Mouse (Mus musculus) spleen, adult 18-20 months (tissue): ENCODE data around the gene Lrrk1.

ENCODE experiments used
- DNase-seq, 2 experiments: peaks; one replicate each; pipeline ENCODE4 v3.0.0; 2022; ENCODE audit warnings: mixed read lengths in 2 of 2

Gene Lrrk1

GRCm38 (mm10) chr7:66384213-66384612, 3.9 kb downstream of the Lrrk1 start:
- DNase-seq: peak in 1 of 2 experiments; percentile 25

DNA sequence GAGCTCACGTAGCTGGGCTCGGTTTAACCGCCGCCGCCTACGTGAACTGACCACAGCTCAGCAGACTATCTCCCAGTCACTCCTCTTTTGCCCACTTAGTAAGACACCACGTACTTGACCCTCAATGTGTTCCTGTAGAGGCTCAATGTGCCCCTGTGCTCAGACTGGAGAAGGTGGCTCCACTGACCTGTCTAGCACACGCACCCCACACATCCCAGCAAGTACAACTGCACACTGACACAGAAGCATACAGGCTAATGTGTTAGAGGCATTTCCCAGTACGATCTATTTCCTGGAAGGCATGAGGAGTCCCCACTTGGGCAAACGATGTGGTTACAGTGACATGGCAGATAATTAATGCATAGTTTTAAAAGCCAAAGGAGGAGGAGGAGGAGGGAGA, 11.6 kb downstream of the Lrrk1 start:
- no peak for DNase-seq

DNA sequence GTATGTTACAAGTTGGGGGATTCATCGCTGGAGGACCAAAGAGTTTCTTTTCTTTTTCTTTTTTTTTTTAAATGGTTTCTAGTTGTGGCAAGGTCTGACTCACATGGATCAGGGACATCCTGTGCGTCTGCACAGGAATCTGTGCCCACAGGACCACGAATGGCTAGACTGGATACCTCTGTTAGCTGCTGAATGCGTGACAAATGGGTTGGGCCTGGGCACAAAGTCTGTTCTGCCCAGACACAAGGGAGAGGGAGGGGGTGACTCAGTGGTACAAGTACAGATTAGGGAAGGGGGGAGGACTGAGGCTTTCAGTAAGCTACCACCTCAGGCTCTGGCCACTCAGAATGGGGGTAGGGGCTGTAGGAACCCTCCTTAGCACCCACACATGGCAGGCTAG, 12.4 kb downstream of the Lrrk1 start:
- DNase-seq: no peak

DNA sequence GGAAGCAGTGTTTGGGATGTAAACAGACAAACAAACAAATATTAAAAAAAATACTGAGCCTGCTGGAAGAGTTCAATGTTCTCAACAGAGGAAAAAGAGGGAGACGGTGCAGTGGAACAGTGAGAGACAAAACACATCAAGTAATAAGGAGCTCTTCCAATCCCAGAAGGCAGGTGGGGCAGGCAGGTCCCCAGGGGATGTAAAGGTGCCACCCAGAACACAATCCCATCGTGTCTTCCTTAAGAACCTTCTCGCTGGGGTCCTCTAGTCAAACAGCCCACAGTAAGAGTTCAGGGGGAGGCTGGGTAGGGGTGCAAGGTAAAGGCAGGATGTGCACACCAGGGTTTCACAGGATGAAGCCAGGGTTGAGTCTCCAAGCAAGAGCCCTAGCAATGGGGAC, 14.8 kb downstream of the Lrrk1 start:
- no peak for DNase-seq

GRCm38 (mm10) chr7:66370970-66371369, 17.2 kb downstream of the Lrrk1 start:
- no peak for DNase-seq

GRCm38 (mm10) chr7:66369934-66370445, 18.2 kb downstream of the Lrrk1 start:
- DNase-seq: no peak

DNA sequence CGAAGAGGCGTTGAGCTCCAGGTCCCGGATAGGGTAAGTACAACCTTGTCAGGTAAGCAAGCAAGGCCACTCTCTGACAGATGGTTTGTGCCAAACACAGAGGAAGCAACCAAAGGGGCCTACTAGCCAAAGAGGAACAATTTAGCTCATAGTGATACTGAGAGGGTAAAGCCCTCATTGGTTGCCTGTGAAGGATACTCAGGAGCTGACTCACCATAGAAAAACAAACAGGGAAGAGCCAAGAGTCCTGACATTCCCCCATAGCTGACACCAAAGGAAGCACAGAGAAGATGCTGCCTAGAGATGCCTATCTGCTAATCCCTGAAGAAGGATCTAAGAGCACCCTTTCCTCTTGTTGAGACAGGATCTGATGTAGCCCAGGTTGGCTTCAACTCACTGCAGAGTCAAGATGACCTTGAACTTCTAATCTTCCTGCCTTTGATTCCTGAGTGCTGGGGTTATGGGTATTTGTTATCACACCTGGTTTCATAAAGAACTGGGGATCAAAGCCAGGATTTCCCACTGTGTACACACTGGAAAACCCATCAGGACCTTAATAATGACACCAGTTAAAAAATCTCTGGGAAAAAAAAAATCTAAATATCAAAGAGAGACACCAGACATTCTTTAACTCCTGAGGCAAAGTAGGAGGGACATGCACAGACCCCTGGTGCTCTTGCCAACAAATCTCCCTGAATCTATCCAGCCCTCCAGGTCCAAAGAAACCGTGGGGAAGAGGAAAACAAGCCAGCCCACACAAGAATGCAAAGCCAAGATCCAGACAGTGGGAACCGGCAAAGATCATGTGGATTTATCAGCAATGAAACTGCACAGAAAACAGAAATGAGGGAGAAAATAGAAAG, 18.8 kb downstream of the Lrrk1 start:
- no peak for DNase-seq

DNA sequence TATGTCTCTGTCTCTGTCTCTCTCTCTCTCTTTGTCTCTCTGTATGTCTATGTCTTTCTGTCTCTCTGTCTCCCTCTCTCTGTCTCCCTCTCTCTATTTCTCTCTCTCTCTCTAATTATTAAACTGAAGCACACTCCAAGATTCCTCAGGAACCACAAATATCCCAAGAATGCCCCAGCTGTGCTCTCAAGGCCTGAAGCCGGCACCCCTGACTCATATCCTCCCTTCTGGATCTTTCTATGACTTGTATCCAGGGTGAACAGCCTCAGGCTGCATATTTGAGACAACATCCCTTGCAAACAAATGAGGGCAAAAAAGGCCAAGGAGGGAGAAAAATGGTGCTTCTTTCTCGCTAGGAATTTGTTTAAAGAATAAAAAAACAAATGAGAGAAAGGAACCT, 22.2 kb downstream of the Lrrk1 start, which contains the start of gene Gm10974:
Gene Gm10974 (plus strand): TSS at position 2 of the 400 bp plus-strand sequence.
- no peak for DNase-seq

DNA sequence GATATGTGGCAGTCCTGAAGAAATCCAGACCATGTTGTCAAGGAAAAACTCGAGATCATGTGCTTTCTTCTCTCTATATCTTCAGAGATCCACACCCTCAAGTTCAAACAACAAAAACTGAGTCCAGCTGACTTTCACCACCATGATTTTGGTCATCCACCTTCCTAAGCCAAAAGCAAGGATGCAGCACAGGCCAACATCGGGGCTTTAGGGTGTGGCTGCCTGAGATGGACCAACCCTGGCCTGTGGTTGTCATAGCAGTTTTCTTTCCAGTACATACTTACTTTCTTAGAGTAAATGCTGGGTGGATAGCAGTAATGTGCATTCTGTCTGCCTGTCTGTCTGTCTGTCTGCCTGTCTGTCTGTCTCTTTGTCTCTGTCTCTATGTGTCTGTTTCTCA, 22.7 kb downstream of the Lrrk1 start:
- DNase-seq: no peak

DNA sequence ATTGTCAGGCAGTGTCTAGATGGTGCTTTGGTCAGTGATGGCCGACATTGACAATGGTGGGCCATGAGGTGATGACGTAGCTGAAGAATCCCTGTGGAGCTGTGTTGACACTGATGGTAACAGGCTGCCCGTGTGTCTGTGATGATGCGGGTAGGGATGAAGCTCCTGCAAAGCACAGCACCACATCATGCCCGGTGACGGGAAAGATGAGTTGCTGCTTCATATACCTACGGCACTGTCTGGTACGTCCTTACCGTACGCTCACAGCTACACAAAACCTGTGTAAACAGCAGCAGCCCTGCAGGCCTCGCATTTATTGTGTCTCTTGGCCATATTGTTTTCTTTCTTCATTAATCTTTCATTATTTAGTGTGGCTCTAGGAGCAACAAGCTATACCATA, 23.7 kb downstream of the Lrrk1 start:
- no peak for DNase-seq

DNA sequence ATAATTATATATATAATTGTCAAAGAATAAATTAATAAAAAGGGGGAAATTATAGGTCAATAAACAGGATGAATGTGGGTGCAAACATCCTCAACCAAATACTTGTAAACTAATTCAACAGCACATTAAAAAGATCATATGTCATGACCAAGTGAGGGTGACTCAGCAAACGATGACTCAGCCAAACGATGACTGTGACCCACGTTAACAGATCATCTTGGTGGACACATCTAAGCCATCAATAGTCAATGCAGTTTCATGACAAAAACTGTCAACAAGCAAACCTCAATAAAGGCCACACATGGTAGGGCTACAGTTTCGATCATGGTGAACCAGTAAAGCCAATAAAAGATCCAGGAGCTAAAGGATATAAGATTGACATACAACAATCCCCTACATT, 29.1 kb downstream of the Lrrk1 start:
- DNase-seq: no peak

DNA sequence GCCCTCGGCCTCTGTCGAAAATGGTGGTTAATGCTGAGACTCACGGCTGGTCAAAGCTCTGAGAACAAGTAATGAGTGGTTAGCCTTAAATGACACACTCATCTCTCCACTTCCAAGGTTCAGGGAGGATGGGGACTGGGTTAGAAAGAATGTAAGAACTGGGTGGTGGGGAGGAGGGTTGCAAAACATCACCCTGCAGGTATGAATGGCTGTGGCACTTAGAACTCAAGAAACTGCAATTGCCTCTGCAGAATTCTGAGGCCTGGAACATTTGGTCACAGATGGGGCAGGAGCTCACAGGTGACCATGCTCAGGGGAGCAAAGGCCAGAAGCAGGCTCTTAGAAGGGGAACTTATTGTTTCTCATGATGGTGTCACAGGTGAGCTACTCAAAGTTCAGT, 29.7 kb downstream of the Lrrk1 start:
- DNase-seq: no peak

DNA sequence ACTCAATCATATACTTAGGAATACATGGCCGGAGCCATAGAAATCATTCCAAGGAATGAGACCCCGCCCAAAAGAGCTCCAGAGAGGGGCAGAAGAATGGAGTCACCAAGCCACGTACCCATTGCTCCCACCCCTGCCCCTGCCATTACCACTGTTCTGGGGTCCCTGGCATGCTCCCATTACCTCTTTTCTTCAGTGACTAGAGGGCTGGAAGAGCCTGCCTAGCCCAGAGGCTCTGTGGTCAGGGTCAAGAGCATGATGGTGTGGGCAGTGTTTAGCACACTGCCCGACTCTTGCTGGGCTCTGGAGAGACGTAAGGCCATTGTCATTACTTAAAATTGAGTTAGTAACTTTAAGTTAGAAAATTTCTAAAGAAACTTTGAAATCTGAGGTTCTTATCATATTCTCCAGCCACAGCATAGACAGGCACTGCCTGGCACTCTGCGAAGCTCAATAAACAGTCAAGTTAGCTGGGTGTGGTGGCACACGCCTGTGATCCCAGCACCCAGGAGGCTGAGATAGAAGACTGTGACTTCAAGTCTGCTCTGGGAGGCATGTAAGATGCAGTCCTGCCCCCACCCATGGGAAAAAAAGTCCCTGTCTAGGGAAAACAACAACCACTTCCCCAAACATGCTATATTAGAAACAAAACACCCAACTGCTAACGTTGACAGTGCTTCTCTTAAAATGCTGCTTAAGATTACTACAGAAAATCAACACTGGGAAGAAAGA, 32.2 kb downstream of the Lrrk1 start:
- DNase-seq: no peak

- no peak for DNase-seq
Measured at GRCm38 (mm10) chr7:66354911-66355310, 33.2 kb downstream of the Lrrk1 start.

DNA sequence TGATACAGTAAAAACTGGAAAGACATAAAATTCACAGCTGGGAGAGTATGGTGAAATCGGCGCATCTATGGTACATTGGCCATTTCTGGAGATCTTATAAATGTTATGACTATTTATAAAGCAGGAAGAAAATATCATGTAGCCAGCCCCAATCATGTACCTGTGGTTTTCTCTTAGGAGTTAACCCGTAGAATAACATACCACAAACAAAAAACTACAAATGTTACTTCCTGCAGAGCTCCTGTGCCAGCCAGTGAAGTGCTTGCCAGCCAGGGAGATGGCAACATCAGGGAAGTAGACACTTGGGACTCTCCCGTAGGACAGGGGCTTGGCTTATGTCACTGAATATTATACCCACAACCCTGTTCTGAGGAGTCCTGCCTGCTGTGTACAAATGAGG, 37.1 kb downstream of the Lrrk1 start:
- DNase-seq: no peak

- no peak for DNase-seq
Measured at GRCm38 (mm10) chr7:66349670-66350069, 38.5 kb downstream of the Lrrk1 start.

- no peak for DNase-seq
Measured at GRCm38 (mm10) chr7:66348588-66348987, 39.6 kb downstream of the Lrrk1 start.

- no peak for DNase-seq
Measured at GRCm38 (mm10) chr7:66346959-66347663, 41.0 kb downstream of the Lrrk1 start.

- no peak for DNase-seq
Measured at GRCm38 (mm10) chr7:66343307-66343706, 44.8 kb downstream of the Lrrk1 start.

DNA sequence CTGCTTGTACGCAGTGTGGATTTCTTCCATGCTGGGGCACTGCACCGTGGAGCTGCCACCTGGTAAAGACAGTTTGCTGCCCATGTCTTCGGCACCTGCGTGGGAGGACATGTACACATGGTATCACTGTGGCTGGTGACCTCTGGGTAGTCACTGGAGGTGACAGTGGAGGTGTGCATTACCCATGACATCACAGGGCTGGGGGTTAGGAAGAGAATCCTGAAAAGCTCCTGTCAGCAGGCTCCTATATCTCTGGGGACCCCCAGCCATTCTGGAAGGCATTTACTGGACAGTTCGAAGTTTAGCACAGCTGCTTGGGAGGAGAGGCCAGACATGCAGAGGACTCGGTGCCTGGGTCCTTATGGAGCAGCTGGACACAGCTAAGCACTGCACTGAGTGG, 45.3 kb downstream of the Lrrk1 start:
- DNase-seq: no peak

GRCm38 (mm10) chr7:66342323-66342722, 45.8 kb downstream of the Lrrk1 start:
- peak in 1 of 2 experiments; percentile 55 for DNase-seq

DNA sequence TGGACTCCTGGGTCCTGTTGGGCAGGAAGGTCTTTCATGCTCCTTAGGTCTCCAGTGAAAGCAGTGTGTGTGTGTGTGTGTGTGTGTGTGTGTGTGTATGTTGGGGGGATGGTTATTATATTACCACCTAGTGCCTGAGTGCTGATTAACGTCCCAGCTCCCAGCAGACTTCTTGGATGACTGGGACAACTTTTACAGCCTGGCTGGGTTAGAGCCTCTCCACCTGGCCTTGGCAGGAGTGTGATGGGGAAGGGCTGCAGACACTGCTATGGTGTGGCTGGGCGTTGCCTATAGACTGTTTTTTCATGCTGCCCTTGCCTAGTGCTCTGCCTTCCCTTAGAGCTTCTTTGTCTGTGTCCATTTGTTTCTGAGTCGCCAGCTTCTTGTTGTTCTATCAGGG, 48.1 kb downstream of the Lrrk1 start:
- DNase-seq: no peak

- DNase-seq: no peak
Measured at GRCm38 (mm10) chr7:66339625-66340024, 48.5 kb downstream of the Lrrk1 start.
